Mouse (Mus musculus) limb, embryonic 11.5 days (tissue): Measurements from ENCODE around the gene Zfand6. TPM values are rescaled to one million over a fixed set of nuclear protein-coding genes. Genes with fewer than 3 reads are reported as not detected.

Experiments used
- ATAC-seq: fragments of 200-750 bp; cut with Nextera tagmentation; 2 replicates; pipeline ENCODE4 v1.8.0; 2017; ENCODE audit warnings: low read depth; ENCODE audit not compliant: insufficient number of reproducible peaks, low FRiP score, low TSS enrichment
- DNase-seq: peaks from one replicate; pipeline ENCODE4 v3.0.0-alpha.2; 2015; ENCODE audit warnings: low spot score
- H3K27ac ChIP-seq: fragments of 300-500 bp; sonication (generic); replicated peaks from 2 replicates; pipeline ENCODE4 v1.5.1; 2014; ENCODE audit warnings: low read depth, mild to moderate bottlenecking, low read length
- H3K27me3 ChIP-seq: fragments of 300-500 bp; sonication (generic); 2 replicates; pipeline ENCODE4 v1.6.1; 2014; ENCODE audit warnings: mild to moderate bottlenecking, low read length, mixed read lengths; ENCODE audit not compliant: control insufficient read depth, insufficient read depth
- H3K36me3 ChIP-seq: fragments of 300-500 bp; sonication (generic); 2 replicates; pipeline ENCODE4 v1.6.1; 2014; ENCODE audit warnings: mild to moderate bottlenecking, low read length, moderate library complexity, mixed read lengths; ENCODE audit not compliant: control insufficient read depth, insufficient read depth
- H3K4me1 ChIP-seq: fragments of 300-500 bp; sonication (generic); 2 replicates; pipeline ENCODE4 v1.6.1; 2014; ENCODE audit warnings: low read length, mixed read lengths; ENCODE audit not compliant: control insufficient read depth, insufficient read depth
- H3K4me2 ChIP-seq: fragments of 300-500 bp; sonication (generic); 2 replicates; pipeline ENCODE4 v1.6.1; 2014; ENCODE audit warnings: low read depth, mild to moderate bottlenecking, moderate library complexity; ENCODE audit not compliant: severe bottlenecking
- H3K4me3 ChIP-seq: fragments of 300-500 bp; sonication (generic); 2 replicates; pipeline ENCODE4 v1.5.1; 2014; ENCODE audit warnings: low read depth, low read length
- H3K9ac ChIP-seq: fragments of 300-500 bp; sonication (generic); 2 replicates; pipeline ENCODE4 v1.6.1; 2014; ENCODE audit warnings: mild to moderate bottlenecking, low read length
- H3K9me3 ChIP-seq: fragments of 300-500 bp; sonication (generic); 2 replicates; pipeline ENCODE4 v1.6.1; 2016; ENCODE audit warnings: low read length; ENCODE audit not compliant: control insufficient read depth
- WGBS: fragments of 180-500 bp; shearing (Covaris S2); extraction: QIAGEN DNeasy Blood & Tissue Kit; methylation state at CpG from one replicate; pipeline ENCODE4 v1.1.7; 2014; 5-methylcytosine and 5-hydroxymethylcytosine counted together
- polyA plus RNA-seq: library from polyadenylated mRNA; unstranded; fragments of >200 nt; fragmentation: Nextera tagmentation; extraction: Ambion mirVana; gene quantifications from 2 replicates; pipeline ENCODE4 v1.2.1, GENCODE M21; 2014

Gene Zfand6
- polyA plus RNA-seq, 1 experiment from 2014 or later: 197 TPM

DNA sequence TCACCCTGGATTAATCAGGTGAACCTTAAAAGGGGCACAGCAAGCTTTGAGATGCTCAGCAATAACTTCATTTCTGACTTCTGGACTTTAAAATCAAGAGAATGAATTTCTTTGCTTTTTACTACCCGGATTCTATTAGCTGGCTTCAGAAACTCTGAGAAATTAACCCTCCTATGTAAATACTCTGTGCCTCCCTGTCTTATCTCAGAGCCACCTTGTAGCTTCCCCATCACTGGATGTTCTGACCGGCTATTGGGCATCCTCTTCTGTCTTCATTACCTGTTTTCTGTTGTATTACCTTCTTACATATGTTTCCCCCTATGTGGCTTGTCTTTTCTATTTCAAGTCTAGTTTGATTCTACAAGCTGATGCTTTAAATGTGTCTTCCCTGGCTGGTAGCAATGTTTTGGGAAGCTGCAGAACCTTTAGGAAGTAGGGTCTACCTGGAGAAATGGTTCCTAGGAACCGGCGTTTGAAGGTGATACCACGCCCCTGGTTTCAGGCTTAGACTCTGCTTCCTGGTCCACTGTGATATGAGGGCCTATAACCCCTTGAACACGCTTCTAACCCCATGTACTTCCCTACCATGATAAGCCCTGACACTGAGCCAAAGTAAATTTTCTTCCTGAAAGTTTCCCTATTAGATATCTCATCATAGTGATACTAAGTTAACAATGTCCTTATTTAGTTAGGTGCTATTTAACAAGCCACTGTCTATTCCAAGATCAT is 46.3 kb downstream of the Zfand6 start:
- Histone ChIP-seq H3K9ac (no peak overlapping the region), H3K4me2 (no peak overlapping the region), H3K9me3 (no peaks in the 10 kb centered on the region), H3K27ac (no peak overlapping the region), H3K4me3 (no peak overlapping the region), H3K27me3 (no peaks in the 10 kb centered on the region), H3K36me3 (no peaks in the 10 kb centered on the region), H3K4me1 (no peaks in the 10 kb centered on the region)
- ATAC-seq (no peak), DNase-seq (no peak)
- WGBS: 86% methylated on average over 6 of the region's 6 CpGs

DNA sequence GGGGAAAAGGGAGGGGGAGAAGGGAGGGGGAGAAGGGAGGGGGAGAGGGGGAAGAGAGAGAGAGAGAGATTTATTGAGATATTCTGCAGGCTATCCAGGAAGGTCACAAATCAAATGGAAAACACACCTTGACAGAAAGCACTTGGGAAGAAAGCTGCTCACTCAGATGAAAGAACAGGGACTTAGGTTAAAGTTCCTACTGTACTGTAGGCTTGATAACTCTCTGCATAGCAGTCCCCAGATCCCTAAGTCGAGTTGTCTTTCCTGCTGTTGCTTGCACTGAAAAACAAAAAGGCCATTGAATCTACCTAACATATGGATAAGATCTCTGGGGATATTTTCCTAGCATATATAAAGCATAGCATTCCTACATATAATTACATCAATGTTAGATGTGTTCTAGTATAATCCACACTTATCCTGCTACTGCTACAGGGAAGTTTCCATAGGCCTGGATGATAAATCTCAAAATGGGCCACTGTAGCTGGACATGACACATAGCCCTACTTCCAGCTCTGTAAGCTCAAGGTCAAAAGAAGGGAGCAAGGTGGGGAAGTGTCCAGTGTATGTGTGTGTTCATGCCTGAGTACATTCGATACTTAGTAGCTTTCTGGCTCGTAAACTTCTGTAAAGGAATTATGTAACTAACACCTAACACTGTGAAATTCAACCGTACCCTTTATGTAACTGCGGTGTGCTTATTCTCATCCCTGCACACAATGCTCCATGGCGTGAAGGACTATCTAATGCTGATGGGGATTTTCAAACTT is 47.4 kb downstream of the Zfand6 start:
- Histone ChIP-seq H3K4me2 (no peak overlapping the region), H3K4me3 (no peak overlapping the region), H3K4me1 (no peaks in the 10 kb centered on the region), H3K9ac (no peak overlapping the region), H3K36me3 (no peaks in the 10 kb centered on the region), H3K9me3 (no peaks in the 10 kb centered on the region), H3K27ac (no peak overlapping the region), H3K27me3 (no peaks in the 10 kb centered on the region)
- no peak for ATAC-seq
- 82% methylated on average over 6 of the region's 6 CpGs for WGBS
- no peak for DNase-seq

DNA sequence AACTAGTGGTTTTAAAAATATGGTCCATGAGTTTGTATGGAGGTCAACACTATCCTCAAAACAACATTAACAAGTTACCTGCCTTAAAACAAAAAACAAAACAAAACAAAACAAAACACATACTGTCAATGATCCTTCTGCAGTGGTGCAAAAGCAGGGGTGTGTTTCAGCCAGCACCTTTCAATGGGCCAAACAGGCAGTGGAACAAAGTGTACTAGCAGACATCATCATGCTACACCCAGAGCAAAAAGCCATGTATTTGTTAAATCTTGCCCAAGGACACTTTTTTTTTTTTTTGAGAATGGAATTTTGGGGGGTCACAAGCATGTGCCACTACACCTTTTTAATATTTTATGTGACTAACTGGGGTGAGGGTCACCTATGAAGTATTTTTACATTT is 52.8 kb downstream of the Zfand6 start:
- DNase-seq: no peak
- Histone ChIP-seq H3K4me3 (no peak overlapping the region), H3K27me3 (no peaks in the 10 kb centered on the region), H3K4me1 (no peaks in the 10 kb centered on the region), H3K4me2 (no peak overlapping the region), H3K27ac (no peak overlapping the region), H3K36me3 (no peaks in the 10 kb centered on the region; the same call in 1 of the 2 replicates), H3K9ac (no peak overlapping the region), H3K9me3 (no peaks in the 10 kb centered on the region)
- ATAC-seq: no peak

DNA sequence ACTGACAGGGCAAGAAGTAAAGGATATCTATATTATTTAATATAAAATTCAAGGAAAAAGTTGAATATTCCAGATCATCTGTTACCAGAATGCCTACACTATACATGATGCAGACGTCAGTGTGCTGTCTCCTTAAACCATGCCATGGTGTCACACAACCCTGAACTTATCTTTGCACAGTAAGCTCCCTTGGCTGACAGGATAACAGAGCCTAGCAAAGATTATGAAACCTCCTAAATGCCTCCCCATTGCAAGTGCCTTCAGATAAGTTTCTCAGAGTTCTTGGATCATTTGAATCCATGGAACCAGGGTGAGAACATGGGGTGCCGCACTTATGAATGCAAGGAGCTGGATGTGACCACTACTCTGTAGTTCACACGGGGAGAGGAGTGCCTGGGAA is 57.9 kb downstream of the Zfand6 start:
- H3K9me3 ChIP-seq: no peaks in the 10 kb centered on the region
- no peak overlapping the region for H3K4me2 ChIP-seq
- no peak overlapping the region for H3K9ac ChIP-seq
- H3K27me3 ChIP-seq: no peaks in the 10 kb centered on the region
- 87% methylated on average over 3 of the region's 3 CpGs for WGBS
- no peak overlapping the region for H3K4me3 ChIP-seq
- no peak overlapping the region for H3K27ac ChIP-seq
- ATAC-seq (no peak), DNase-seq (no peak)
- H3K4me1 ChIP-seq: no peaks in the 10 kb centered on the region
- no peaks in the 10 kb centered on the region; the same call in 1 of the 2 replicates for H3K36me3 ChIP-seq

DNA sequence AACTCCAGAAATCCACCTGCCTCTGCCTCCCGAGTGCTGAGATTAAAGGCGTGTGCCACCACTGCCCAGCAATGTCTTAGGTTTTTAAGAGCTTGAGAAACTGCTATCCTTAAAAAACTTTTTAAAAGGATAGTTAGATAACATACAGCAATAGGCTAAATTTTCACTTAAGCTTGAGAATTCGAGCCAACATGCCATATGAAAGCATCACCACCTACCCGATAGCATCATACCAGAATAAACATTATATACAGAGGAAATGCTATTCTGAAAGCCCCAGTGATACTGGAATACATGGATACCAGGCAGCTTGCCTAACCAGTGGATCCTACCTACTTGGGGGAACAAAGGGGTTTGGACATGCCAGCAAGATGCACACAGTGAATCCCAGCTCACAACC is 66.0 kb downstream of the Zfand6 start:
- WGBS: 97% methylated on average over 4 of the region's 4 CpGs
- no peak for ATAC-seq
- peaks cover 7% of the 10 kb centered on the region; the same call in 1 of the 2 replicates for H3K36me3 ChIP-seq

DNA sequence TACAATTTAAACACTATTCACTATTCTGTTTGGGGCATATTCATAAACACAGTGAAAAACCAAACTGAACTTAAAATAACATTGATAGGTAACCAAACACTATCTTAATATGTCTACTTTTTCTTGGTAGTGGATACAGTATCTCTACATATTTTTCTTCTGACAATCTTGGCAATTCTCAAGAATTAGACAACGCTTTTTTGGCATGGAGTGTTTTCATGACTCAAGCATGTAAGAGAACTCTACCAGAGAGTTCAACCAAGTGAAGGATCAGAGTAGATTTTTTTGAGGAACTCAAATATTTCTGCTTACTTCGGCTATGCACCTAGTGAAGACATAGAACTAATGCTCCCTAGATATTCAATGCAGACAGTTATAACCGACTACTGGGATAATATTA is 68.8 kb downstream of the Zfand6 start:
- no peak overlapping the region for H3K9ac ChIP-seq
- no peak for ATAC-seq
- no peak overlapping the region for H3K4me2 ChIP-seq
- no peaks in the 10 kb centered on the region for H3K9me3 ChIP-seq
- no peak overlapping the region for H3K27ac ChIP-seq
- H3K36me3 ChIP-seq: peaks cover 7% of the 10 kb centered on the region; the same call in 1 of the 2 replicates
- WGBS: 95% methylated on average over 3 of the region's 3 CpGs
- no peak overlapping the region for H3K4me3 ChIP-seq
- no peak for DNase-seq
- H3K27me3 ChIP-seq: no peaks in the 10 kb centered on the region
- no peaks in the 10 kb centered on the region for H3K4me1 ChIP-seq

More for the DNA sequence above, 66.0 kb downstream of the Zfand6 start:
- Histone ChIP-seq H3K4me2 (no peak overlapping the region), H3K27me3 (no peaks in the 10 kb centered on the region), H3K4me3 (no peak overlapping the region), H3K4me1 (no peaks in the 10 kb centered on the region), H3K27ac (no peak overlapping the region), H3K9ac (no peak overlapping the region), H3K9me3 (no peaks in the 10 kb centered on the region)
- DNase-seq: no peak

DNA sequence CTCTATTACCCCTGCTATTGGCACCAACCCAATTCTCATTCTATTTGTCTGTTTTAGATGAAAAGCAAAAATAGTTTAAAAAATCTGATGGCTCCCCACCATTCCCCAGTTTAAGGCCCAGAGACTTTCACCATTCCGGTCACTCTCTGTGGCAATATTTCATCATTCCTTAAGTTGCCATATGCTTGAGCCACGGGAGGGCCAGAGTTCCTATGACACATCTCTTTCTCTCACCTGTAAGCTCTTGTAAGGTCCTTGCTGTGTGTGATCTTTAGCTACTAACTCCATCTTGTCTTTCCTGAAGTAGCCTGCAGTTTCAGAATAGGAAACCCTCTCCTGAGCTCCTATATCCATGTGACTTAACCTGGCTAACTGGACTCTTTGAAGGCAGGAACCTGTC is 70.8 kb downstream of the Zfand6 start:
- H3K9ac ChIP-seq: no peak overlapping the region
- ATAC-seq (no peak), DNase-seq (no peak)
- no peak overlapping the region for H3K27ac ChIP-seq
- peaks cover 3% of the 10 kb centered on the region; the same call in 1 of the 2 replicates for H3K36me3 ChIP-seq
- no peak overlapping the region for H3K4me2 ChIP-seq
- H3K27me3 ChIP-seq: no peaks in the 10 kb centered on the region
- no peaks in the 10 kb centered on the region for H3K9me3 ChIP-seq
- no peaks in the 10 kb centered on the region for H3K4me1 ChIP-seq
- no peak overlapping the region for H3K4me3 ChIP-seq
- 90% methylated on average over 2 of the region's 2 CpGs for WGBS

DNA sequence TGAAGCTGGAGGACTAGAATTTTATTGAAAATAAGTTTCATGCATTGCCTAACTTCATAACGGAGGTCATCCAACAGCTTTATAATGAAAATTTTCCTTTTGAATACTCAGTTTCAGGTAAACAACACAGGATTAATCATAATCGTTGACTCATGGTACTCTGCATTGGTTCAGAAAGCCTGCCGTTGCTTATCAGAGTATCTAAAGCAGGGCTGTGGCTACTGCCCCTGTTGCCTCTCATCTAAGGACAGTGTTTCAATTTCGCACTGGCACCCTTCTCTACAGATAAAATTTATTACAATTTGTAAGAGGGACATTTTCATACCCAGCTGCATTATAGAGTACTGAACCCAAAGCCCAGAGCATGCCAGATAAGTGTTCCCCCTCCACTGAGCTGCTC is 77.3 kb downstream of the Zfand6 start:
- Histone ChIP-seq H3K36me3 (no peaks in the 10 kb centered on the region), H3K4me1 (no peaks in the 10 kb centered on the region), H3K9me3 (no peaks in the 10 kb centered on the region), H3K27me3 (no peaks in the 10 kb centered on the region), H3K9ac (no peak overlapping the region), H3K4me2 (no peak overlapping the region), H3K4me3 (no peak overlapping the region), H3K27ac (no peak overlapping the region)
- 92% methylated on average over 4 of the region's 4 CpGs for WGBS
- DNase-seq (no peak), ATAC-seq (no peak)
